Mouse (Mus musculus) embryonic fibroblast, embryonic 13.5 days (primary cell): ENCODE results near the gene Slco1a6. TPM values are rescaled to one million over a fixed set of nuclear protein-coding genes. Genes with fewer than 3 reads are reported as not detected.
A peak's percentile ranks its signal among the peaks of the same experiment; 100 is the strongest.
"Not testable (repeated sequence)": the region's sequence is repeated elsewhere in the genome, so short reads cannot be mapped to it uniquely, and the experiment has no call there.

Experiments
- H3K27ac ChIP-seq: 2 replicates; pipeline ENCODE4 v1.5.1; 2012; ENCODE audit warnings: low read length, control low read depth, inconsistent platforms; ENCODE audit not compliant: insufficient read depth
- H3K4me1 ChIP-seq: 2 replicates; pipeline ENCODE4 v1.6.1; 2011; ENCODE audit warnings: low read length; ENCODE audit not compliant: control insufficient read depth, insufficient read depth
- H3K4me3 ChIP-seq: 2 replicates; pipeline ENCODE4 v1.5.1; 2011; ENCODE audit warnings: mild to moderate bottlenecking, control low read depth, low read length; ENCODE audit not compliant: insufficient read depth
- CTCF ChIP-seq: IDR thresholded peaks from 2 replicates; pipeline ENCODE4 v1.5.1; 2011; ENCODE audit warnings: mild to moderate bottlenecking, control low read depth, low read length, moderate library complexity, borderline replicate concordance; ENCODE audit not compliant: insufficient read depth
- POLR2A ChIP-seq: IDR thresholded peaks from 2 replicates; pipeline ENCODE4 v1.6.1; 2011; ENCODE audit warnings: low read depth, mild to moderate bottlenecking, control low read depth, low read length, moderate library complexity
- polyA plus RNA-seq: library from polyadenylated mRNA; stranded (reverse); fragments of >200 nt; gene quantifications from 2 replicates; pipeline ENCODE4 v1.2.4, GENCODE M21; 2011; ENCODE audit warnings: low read depth; ENCODE audit not compliant: missing spikeins, insufficient read length

The Slco1a6 gene
- polyA plus RNA-seq = not detected in 2 replicates

DNA sequence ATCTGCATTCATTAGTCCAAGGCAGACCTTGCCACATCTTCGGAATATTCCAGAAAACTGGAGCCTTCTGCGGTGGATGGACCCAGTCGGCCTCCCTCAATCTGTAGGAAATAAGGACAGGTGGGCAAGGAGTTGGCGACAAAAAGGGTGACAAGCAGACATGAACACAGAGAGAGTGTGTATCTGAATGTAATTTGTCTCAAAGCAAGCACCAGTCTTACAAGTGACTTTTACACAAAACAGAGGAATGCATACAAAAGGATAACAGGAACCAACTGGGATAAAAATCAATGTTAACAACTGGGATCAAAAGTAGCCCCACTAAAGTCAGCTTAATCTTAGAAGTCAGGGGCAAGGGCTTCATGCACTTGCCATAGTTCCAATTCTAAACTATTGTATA is at the start of gene Slco1a6:
Slco1a6 (minus strand) TSS at position 101 of the 400 bp plus-strand sequence.
- Histone ChIP-seq H3K27ac (peak within 1 kb of the TSS; percentile 18; the same call in 1 of the 2 replicates), H3K4me1 (no peaks in the 10 kb centered on the region), H3K4me3 (no peak within 1 kb of the TSS)
- no peak for TF ChIP-seq CTCF
- TF ChIP-seq POLR2A = no peak

- H3K4me1 ChIP-seq, H3K27ac ChIP-seq, H3K4me3 ChIP-seq: not testable (repeated sequence)
Observed at GRCm38 (mm10) chr6:142250738-142251307, 42.5 kb upstream of the Slco1a6 start.

- no peaks in the 10 kb centered on the region for H3K4me1 ChIP-seq
- TF ChIP-seq CTCF (no peak), POLR2A (no peak)
Observed at GRCm38 (mm10) chr6:142245065-142245464, 36.7 kb upstream of the Slco1a6 start.

GRCm38 (mm10) chr6:142239468-142239867 is 31.1 kb upstream of the Slco1a6 start:
- TF ChIP-seq POLR2A (no peak), CTCF (no peak)
- H3K27ac ChIP-seq = no peak overlapping the region
- H3K4me1 ChIP-seq = no peaks in the 10 kb centered on the region
- no peak overlapping the region for H3K4me3 ChIP-seq

More at GRCm38 (mm10) chr6:142245065-142245464, 36.7 kb upstream of the Slco1a6 start:
- H3K27ac ChIP-seq = no peak overlapping the region
- H3K4me3 ChIP-seq = no peak overlapping the region

DNA sequence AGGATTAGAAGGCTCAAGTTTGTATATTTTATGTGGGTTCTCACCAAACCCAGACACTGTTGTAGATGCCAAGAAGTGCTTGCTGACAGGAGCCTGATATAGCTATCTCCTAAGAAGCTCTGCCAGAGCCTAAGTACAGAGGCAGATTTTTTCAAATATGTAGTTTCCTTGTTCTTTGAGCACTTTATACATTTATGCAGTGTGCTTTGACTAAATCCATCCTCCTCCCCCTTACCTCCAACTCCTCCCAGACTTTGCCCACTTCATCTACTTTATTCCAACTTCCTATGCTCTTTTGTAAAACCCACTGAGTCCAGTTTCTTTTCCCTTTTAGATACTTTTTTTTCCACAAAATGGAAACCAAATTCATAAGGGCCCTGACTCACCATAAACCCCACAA is 11.8 kb upstream of the Slco1a6 start:
- Histone ChIP-seq H3K4me1 (no peaks in the 10 kb centered on the region), H3K4me3 (no peak overlapping the region), H3K27ac (no peak overlapping the region)
- TF ChIP-seq POLR2A (no peak), CTCF (no peak)

GRCm38 (mm10) chr6:142211821-142212220 is 3.5 kb upstream of the Slco1a6 start:
- Histone ChIP-seq H3K27ac (no peak overlapping the region), H3K4me1 (no peaks in the 10 kb centered on the region), H3K4me3 (no peak overlapping the region)
- TF ChIP-seq CTCF (no peak), POLR2A (no peak)

DNA sequence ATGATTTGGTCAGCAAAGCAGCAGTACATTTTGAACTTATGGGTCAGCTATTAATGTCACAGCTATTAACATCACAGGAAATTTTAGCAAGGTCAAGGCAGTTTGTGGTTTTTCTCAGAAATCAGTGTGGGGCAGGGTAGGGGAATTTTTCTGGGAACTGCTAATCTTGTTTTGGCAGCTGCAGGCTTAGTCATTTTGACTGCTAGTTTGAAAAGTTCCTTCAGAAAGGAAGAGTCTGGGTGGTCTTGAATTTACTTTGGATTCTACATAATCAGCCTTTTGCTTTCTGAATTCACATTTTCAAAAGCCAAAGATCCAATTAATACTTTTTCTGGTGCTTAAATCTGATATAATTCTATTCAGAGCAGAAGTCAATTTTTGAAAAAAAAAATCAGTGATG is 1.4 kb upstream of the Slco1a6 start:
- no peak for TF ChIP-seq POLR2A
- no peak for TF ChIP-seq CTCF
- Histone ChIP-seq H3K4me1 (no peaks in the 10 kb centered on the region), H3K27ac (no peak overlapping the region), H3K4me3 (no peak overlapping the region)

DNA sequence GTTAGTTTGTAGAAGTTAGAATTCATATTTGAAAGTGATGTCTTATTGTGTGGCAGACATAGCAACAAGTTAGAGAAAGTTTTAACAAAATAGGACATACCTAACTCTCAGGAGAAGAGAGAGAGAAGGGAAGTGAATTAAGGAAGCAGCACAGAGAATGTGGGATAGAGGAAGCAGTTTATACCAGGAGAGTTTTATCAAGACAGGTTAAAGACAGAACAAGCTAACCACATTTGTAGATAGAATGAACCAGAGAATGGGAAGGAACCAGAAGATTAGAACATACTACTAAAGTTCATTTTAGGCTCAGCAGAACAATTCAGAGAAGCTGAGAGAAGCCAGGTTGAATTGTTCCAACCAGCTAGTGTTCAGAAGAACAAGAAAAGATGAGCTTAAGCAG is 7.8 kb downstream of the Slco1a6 start:
- no peaks in the 10 kb centered on the region for H3K4me1 ChIP-seq
- H3K27ac ChIP-seq = no peak overlapping the region
- no peak for TF ChIP-seq CTCF
- no peak for TF ChIP-seq POLR2A
- H3K4me3 ChIP-seq = no peak overlapping the region

DNA sequence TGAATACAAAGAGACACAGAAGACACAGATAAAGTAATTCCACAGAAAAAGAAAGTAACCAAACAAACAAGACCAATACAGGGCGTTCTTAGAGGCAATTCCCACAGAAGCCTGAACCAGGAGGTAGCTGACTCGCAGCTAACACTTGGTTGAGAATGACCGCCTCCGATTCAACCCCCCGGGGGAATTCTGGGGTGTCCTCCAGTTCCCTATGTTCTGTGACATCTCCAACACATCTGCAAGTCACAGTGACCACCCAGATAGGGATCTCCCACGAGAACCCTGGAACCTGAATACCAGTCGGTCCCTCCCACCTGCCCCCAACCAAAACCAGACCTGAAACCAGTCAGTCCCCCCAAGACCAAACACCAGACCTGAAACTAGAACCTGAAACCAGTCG is 14.1 kb downstream of the Slco1a6 start:
- no peaks in the 10 kb centered on the region for H3K4me1 ChIP-seq
- H3K27ac ChIP-seq = no peak overlapping the region
- TF ChIP-seq POLR2A (no peak), CTCF (no peak)
- no peak overlapping the region for H3K4me3 ChIP-seq

DNA sequence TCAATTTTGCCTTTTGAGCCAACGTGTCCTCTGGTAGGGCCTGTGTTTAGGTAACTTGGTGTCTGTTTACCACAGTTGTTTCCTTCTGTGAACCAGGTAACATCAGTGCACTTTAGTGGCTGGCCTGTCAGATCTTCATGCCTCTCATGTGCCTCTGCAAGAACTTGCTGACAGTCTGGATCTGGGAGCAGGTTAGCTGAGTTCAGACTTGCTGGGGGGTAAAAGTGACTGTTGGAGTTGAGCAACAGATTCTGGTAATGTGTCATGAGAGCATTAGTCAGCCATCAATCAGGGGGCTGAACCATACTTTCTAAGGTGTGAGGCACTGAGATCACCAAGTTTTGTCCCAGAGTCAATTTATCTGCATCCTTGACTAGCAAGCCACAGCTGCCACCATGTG is 16.4 kb downstream of the Slco1a6 start:
- no peak overlapping the region for H3K27ac ChIP-seq
- TF ChIP-seq CTCF = no peak
- no peak for TF ChIP-seq POLR2A
- no peaks in the 10 kb centered on the region for H3K4me1 ChIP-seq
- no peak overlapping the region for H3K4me3 ChIP-seq

GRCm38 (mm10) chr6:142187426-142187825 is 20.9 kb downstream of the Slco1a6 start:
- Histone ChIP-seq H3K27ac (no peak overlapping the region), H3K4me3 (no peak overlapping the region), H3K4me1 (no peaks in the 10 kb centered on the region)
- TF ChIP-seq CTCF (no peak), POLR2A (no peak)
